Mouse (Mus musculus) cortical plate, adult 2 months (tissue): ENCODE measurements around the gene Dynll1. TPM values are rescaled to one million over a fixed set of nuclear protein-coding genes. Genes with fewer than 3 reads are reported as not detected.
A peak's percentile ranks its signal among the peaks of the same experiment; 100 is the strongest.

Source experiments
- H3K27ac ChIP-seq: fragments of 200-500 bp; 2 replicates; pipeline ENCODE4 v1.5.1; 2012; ENCODE audit warnings: low read length, control low read depth, inconsistent platforms; ENCODE audit not compliant: insufficient read depth
- H3K4me1 ChIP-seq: fragments of 200-500 bp; 2 replicates; pipeline ENCODE4 v1.6.1; 2011; ENCODE audit warnings: low read length; ENCODE audit not compliant: control insufficient read depth, insufficient read depth
- H3K4me3 ChIP-seq: fragments of 200-500 bp; 2 replicates; pipeline ENCODE4 v1.5.1; 2011; ENCODE audit warnings: mild to moderate bottlenecking, low read length, control low read depth; ENCODE audit not compliant: insufficient read depth
- CTCF ChIP-seq: fragments of 200-500 bp; IDR thresholded peaks from 2 replicates; pipeline ENCODE4 v1.5.1; 2011; ENCODE audit warnings: mild to moderate bottlenecking, control low read depth, low read length; ENCODE audit not compliant: insufficient read depth; ENCODE audit errors: extremely low read depth
- POLR2A ChIP-seq: fragments of 200-500 bp; IDR thresholded peaks from 2 replicates; pipeline ENCODE4 v1.6.1; 2011; ENCODE audit warnings: mild to moderate bottlenecking, low read length, control low read depth; ENCODE audit not compliant: insufficient read depth; ENCODE audit errors: extremely low read depth
- polyA plus RNA-seq: library from polyadenylated mRNA; depleted of rRNA; stranded (reverse); fragments of >200 nt; gene quantifications from 2 replicates; pipeline ENCODE4 v1.2.3, GENCODE M21; 2012; rRNA removed

Gene Dynll1
- 753 and 867 TPM in 2 replicates for polyA plus RNA-seq

DNA sequence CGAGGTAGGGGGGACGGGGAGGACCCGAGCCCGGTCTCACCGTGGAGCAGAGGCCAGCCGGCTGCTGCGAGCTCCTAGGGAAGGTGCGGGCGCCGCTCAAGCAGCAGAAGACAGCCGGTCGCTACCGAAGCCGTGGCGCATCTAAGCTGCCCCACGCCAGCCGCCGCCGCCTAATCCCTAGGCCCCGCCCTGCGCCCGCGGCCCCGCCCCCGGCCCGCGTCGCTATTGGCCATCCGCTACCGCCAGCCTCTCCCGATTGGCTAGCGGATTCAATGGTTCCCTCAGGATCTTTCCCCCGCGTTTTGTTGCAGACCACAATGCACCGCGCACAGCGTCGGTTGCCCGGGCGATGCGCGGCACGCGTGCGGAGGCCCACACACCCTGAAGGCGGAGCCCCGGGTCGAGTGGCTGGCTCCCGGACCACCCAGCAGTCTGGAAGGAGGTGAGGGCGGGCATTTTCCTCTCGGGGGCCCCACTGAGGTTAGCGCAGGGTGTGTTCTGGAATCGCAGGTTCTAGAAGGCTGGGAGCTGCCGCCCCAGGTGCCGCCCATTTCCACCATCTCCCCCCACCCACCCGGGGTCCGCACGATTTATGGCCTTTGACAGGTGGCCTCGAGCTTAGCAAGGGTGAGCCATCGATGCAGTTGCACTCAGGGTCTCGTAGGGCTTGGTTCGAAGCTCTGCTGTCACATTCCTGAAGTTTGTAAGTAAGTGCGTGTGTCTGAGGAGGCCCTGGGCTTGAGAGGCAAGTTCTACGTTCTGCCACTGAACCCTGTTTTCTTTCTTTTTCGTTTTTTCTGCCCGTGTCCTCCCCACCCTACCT, at the start of gene Dynll1:
Dynll1 (minus strand) TSS at position 208 of the 823 bp plus-strand sequence.
- H3K4me3 ChIP-seq = peak within 1 kb of the TSS; percentile 97
- peaks cover 2% of the 10 kb centered on the region; the same call in 1 of the 2 replicates for H3K4me1 ChIP-seq
- TF ChIP-seq CTCF (0 out of 2 replicates have a peak, but pooled peaks have one; percentile 1), POLR2A (peak; percentile 80)
- peak within 1 kb of the TSS; percentile 77 for H3K27ac ChIP-seq

DNA sequence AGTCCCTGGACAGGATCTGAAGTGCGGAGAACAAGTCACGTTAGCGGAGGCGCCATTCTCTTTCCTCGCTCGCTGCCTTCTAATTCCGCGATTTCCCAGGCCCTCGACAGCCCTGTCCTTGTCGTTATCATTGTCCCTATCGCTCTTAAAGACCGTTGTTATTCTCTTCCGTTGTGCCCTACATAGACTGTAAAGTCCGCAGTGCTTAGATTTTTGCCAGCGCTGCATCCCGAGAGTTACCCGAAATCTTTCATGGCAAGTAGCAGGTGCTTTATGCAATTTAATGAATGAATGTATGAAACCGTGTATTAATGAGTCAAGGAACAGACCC, 48.4 kb upstream of the Dynll1 start:
- TF ChIP-seq CTCF (no peak), POLR2A (no peak)
- Histone ChIP-seq H3K4me3 (peak overlapping the region; percentile 70), H3K4me1 (peaks cover 3% of the 10 kb centered on the region; the same call in 1 of the 2 replicates), H3K27ac (peak overlapping the region; percentile 25; the same call in 1 of the 2 replicates)

DNA sequence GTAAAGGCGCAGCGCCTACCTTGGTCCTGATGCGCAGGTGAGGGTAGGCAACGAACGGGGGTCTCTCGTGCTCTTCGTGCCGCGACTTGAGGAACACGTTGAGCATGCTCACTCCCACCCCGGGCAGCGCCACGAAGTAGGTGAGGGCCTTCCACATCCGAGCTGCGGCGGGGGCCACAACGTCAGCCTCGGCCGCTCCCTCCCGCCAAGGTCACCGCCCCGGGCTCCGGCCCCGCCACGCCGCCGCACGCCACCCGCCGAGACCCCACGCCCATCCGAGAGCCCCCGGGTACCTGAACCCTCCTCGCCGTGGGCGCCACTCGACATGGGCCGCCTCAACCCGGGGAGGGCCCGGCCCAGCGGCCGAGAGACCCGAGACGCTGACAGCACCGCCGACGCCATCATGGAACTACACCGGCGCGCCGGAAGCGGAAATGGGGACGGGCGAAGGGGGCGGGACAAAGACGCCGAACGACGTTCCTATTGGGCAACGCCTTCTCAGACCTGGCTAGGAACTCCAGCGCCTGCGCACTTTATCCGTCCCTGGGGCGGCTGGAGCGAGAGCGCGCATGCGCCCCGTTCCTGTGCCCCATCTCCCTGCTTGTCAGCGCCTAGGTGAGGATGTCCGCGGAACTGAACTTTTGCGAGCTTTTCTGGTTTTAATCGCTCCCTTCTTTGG, 47.9 kb upstream of the Dynll1 start, which contains the start of gene Cox6a1:
Cox6a1 (minus strand) TSS at position 436 of the 679 bp plus-strand sequence.
- Histone ChIP-seq H3K27ac (peak within 1 kb of the TSS; percentile 25; the same call in 1 of the 2 replicates), H3K4me3 (peak within 1 kb of the TSS; percentile 70), H3K4me1 (peaks cover 3% of the 10 kb centered on the region; the same call in 1 of the 2 replicates)
- no peak for TF ChIP-seq CTCF
- peak; percentile 88 for TF ChIP-seq POLR2A

DNA sequence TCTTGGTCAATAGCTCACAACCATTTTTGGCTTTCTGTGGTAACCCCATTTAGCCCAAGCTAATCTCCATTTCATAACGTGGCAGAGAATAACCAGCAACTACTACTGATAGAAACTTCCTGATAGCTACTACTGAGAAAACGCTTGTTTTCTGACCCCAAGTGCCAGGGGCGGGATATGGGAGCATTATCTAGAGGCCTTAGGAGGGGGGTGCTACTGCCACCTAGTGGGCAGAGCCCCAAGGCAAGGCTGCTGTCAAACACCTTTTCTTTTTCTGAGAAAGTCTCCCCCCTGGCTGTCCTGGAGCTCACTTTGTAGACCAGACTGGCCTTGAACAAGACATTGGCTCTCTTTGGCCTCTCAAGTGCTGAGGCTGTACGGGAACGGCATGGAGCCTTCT, 46.8 kb upstream of the Dynll1 start:
- TF ChIP-seq POLR2A (no peak), CTCF (peak; percentile 66)
- Histone ChIP-seq H3K27ac (no peak overlapping the region), H3K4me3 (peak overlapping the region; percentile 70), H3K4me1 (peaks cover 3% of the 10 kb centered on the region; the same call in 1 of the 2 replicates)

DNA sequence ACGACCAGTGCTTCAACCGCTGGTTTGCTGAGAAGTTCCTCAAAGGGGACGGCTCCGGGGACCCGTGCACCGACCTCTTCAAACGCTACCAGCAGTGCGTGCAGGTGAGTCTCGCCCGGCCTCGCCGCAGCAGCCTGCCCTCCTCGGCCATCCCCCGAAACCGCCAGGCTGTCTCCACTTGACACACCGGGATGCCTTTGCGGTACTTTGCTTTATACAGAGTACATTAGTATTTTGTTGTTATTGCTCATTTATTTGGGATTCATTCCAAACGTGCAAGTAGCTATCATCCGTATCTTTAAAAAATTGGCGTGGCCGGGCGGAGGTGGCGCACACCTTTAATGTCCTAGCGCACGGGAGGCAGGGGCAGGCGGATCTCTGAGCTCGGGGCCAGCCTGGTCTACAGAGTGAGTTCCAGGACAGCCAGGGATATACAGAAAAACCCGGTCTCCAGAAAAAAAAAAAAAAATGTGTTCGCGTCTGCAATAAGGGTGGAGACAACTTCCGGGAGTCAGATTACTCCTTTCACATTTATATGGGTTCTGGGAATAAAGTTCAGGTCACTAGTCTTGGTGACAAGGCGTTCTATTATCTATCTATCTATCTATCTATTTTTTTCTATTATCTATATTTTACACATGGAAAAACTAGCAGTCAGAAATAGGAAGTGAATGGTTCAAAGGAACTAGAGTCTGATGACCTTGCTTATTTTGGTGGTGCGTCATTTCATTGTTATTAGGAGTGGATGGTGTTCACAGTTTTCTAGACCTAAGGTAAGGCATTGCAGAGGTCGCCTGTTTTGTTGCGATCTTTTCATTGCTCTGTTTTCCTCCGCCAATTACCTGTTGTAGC, 40.7 kb upstream of the Dynll1 start:
- TF ChIP-seq POLR2A (no peak), CTCF (no peak)
- H3K4me3 ChIP-seq = peak overlapping the region; percentile 95
- H3K27ac ChIP-seq = no peak overlapping the region; the same call in 1 of the 2 replicates
- peaks cover 6% of the 10 kb centered on the region; the same call in 1 of the 2 replicates for H3K4me1 ChIP-seq

DNA sequence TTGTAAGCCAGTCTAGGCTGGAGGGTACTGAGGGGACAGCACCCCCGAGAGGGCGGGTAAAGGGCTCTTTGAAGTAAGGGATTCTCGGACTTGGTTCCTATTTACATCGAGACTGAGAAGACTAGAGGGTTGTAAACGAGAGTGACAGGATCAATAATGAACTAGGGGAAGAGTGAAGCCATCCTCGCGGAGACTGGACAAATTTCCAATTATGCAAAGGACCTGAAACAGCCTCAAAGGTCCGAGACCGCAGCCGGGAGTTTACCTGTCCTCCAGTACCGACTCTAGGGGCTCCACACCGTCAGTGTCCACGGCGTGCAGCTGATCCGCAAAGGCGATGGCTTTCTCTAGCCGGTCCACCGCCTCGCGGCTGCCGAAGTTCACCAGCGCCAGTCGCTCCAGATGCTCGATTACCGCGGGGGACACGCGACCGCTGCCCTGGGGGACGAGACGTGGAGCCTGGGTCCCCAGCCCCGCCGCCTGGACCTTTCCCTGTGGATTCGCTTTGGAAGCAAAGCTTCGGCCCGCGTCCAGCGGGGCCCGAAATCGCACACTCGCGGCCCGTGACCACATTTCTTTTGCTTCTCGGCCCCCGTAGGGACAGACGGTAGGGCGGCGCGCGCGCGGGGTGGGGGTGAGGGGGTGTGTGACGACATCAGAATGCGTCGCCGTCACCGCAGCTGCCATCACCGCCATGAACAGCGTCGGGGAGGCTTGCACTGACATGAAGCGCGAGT, 39.9 kb upstream of the Dynll1 start, which contains the start of the genes Gatc and Triap1:
Gatc (minus strand) TSS at position 602 of the 737 bp plus-strand sequence.
Triap1 (plus strand) TSS at position 649 of the 737 bp plus-strand sequence.
- Histone ChIP-seq H3K4me3 (peak within 1 kb of the TSS; percentile 95), H3K4me1 (peaks cover 6% of the 10 kb centered on the region; the same call in 1 of the 2 replicates), H3K27ac (peak within 1 kb of the TSS; percentile 76)
- TF ChIP-seq CTCF (no peak), POLR2A (peak; percentile 88)

DNA sequence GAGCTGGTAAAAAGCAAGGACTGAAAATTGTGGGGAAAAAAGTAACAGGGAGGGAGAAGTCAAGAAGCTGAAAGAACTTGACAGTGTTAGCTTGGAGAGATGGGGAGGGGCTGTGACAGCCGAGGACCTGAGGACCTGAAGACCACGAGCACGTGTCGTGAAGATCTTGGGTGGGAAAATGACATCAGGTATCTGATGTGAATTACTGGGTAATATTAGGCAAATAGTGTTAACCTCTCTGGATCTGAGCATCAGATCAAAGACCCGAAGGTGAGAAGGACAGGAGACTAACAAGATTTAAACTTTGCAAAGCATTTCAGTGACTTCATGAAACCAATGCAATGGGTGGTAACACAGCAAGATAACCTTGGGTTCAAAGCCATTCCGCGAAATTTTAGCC, 39.2 kb upstream of the Dynll1 start:
- H3K27ac ChIP-seq = no peak overlapping the region
- peak overlapping the region; percentile 95; the same call in 1 of the 2 replicates for H3K4me3 ChIP-seq
- TF ChIP-seq POLR2A (no peak), CTCF (no peak)
- H3K4me1 ChIP-seq = peaks cover 6% of the 10 kb centered on the region; the same call in 1 of the 2 replicates

DNA sequence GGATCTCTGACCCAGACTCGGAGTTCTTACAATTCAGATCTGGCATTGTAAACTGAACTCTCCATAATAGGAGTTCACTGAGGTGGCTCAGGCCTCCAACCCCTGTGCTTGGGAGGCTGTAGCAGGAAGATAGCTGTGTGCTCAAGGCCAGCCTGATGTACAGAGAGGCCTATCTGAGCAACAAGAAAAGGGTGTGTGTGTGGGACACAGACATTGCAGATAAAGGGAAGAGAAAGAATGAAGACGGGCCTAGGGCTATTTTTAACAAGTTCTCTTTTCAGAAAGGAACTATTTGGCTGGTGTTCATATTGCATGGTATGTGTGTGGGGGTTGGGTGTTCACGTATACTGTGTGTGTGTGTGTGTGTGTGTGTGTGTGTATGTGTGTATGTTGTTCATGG, 32.8 kb upstream of the Dynll1 start:
- no peak overlapping the region for H3K27ac ChIP-seq

More for the DNA sequence above, 32.8 kb upstream of the Dynll1 start:
- Histone ChIP-seq H3K4me1 (peaks cover 1% of the 10 kb centered on the region; the same call in 1 of the 2 replicates), H3K4me3 (no peak overlapping the region)
- TF ChIP-seq CTCF = no peak
- TF ChIP-seq POLR2A = no peak
